Mouse (Mus musculus): ENCODE measurements at regions not wholly inside any gene's neighbourhood (a gene's known extent, or its start where the extent isn't known, plus 50 kb on each side); places are given as distances from the start of the nearest gene placed in this dataset.

GRCm38 (mm10) chr17:87514366-87515126, 67.8 kb upstream of the Calm2 start:
- no peak for TF ChIP-seq CTCF (IDR thresholded peaks at IDR 0.05; ENCODE audit: control insufficient read depth, insufficient read depth, insufficient read length)
- TF ChIP-seq USF1 (IDR thresholded peaks at IDR 0.05; ENCODE audit: low read depth), result no peak
- TF ChIP-seq CEBPB (IDR thresholded peaks at IDR 0.05; ENCODE audit: low read depth), result no peak
- no peak for TF ChIP-seq MYOG (IDR thresholded peaks at IDR 0.05; ENCODE audit: control insufficient read depth, extremely low read depth, insufficient read length)
